Mouse (Mus musculus) splenic B cell, adult 2 months (primary cell): ENCODE measurements around the gene Epb41l2.
A peak's percentile ranks its signal among the peaks of the same experiment; 100 is the strongest.

Experiments used
- DNase-seq: peaks from one replicate; pipeline ENCODE4 v3.0.0-alpha.2; 2011; ENCODE audit warnings: low read depth, low spot score
- H3K27me3 ChIP-seq: 2 replicates; pipeline ENCODE4 v1.6.1; 2012; ENCODE audit warnings: mild to moderate bottlenecking, low read length, moderate library complexity, mixed read lengths; ENCODE audit not compliant: control insufficient read depth, poor library complexity, insufficient read depth, severe bottlenecking
- H3K36me3 ChIP-seq: 2 replicates; pipeline ENCODE4 v1.6.1; 2012; ENCODE audit warnings: mild to moderate bottlenecking, low read length, moderate library complexity, mixed read lengths; ENCODE audit not compliant: control insufficient read depth, poor library complexity, insufficient read depth, severe bottlenecking

Gene Epb41l2

DNA sequence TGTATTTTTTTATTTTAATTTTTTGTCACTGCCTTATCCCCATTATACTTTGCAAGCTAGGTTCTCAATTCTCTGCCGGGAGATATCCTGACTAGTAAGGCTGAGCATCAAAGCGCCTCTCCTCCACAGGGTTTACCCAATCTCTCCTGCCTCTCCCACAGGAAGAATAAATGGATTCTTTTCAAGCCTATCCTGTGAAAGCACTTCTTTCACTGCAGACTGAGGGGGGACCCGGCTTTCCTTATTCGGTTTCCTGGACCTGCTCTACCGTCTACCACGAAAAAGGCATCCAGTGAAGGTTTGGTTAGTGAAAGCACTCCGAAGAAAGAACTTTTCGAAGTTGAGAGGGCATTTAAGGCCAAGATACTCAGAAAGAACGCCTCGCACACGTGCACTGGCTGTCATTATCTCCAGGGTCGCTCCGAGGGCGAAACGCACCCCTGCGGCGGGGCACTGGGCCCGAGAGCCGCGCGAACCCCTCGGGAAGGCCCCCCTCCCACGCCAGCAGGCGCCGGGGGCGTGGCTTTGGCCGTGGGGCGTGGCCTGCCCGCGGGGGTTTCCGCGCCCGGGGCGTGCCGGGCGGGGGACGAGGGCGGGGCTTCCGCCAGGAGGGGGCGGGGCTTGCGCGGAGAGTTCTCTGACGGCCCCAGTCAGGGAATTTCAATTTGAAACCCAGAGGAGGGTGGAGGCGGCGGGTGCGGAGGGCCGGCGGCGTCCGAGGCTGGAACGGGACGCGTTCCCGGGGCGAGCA, at the start of gene Epb41l2:
Gene Epb41l2, plus strand, starts transcription at position 591 of the 751 bp plus-strand sequence.
- H3K36me3 ChIP-seq: no peaks in the 10 kb centered on the region
- DNase-seq: peak; percentile 92
- H3K27me3 ChIP-seq: no peaks in the 10 kb centered on the region

DNA sequence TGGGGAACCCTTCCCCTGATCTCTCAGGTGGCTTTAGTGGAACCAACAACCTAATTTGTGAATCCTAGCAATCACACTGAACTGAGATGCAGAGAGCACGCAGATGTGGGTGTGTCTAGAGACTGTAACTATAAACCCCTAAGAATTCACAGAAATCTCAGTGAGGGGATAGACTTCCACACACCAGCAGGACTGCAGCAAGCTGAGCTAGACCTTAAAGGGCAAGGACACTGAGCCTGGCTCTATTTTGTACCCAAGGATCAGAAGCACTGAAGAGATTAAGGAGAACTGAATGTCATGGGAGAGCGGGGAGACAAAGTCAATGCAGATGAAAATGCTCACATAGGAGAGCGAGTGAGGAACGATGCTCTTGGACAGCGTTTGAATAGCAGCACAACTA, 49.6 kb upstream of the Epb41l2 start:
- DNase-seq: no peak

DNA sequence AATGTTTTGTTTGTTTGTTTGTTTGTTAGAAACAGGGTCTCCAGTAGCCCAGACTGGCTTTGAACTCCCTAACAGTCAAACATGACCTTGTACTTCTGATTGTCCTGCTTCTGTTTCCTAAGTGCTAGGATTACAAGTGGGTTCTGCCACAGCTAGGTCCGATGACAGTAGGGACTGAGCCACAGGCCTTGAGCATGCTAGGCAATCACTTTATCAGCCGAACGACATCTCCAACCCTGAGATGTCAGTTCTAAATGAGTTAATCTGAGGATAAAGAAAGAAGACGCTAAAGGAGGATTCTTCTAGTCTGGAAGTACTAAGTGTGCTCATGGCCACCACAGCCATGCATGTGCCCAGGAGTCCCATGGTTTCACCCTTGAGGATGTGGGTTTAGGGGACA, 48.9 kb upstream of the Epb41l2 start:
- no peak for DNase-seq
- H3K27me3 ChIP-seq: no peaks in the 10 kb centered on the region
- H3K36me3 ChIP-seq: no peaks in the 10 kb centered on the region

More for the DNA sequence above, 49.6 kb upstream of the Epb41l2 start:
- no peaks in the 10 kb centered on the region for H3K36me3 ChIP-seq
- H3K27me3 ChIP-seq: no peaks in the 10 kb centered on the region

DNA sequence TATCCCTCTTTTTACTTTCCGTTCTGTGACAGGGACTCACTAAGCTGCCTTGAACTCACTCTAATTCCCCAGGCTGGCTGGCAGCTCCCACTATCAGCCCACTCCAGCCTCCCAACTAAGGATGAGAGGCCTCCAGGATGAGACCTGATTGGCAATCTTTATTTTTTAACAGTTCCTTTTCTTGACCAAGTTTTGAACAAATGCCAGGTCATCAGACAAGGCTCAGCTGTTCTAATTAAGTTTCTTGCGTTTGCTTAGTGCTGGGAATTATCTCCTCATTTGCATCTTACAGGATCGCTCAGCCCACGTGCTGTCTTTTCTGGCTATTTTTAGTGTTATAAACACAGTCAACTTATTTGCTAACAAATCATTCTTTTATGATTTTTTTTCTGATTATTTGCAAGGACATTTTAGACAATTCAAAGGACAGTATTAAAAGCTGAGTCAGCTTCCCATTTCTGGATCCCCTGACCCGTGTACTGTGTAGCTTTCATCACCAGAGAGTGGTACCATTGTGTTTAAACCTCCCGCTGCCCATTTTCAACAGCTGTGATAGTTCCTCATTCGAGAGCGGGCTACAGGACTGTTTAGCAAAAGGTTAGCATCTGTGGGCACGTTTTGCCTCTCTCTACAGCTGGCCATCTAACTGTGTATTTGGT, 47.9 kb upstream of the Epb41l2 start:
- Histone ChIP-seq H3K27me3 (no peaks in the 10 kb centered on the region), H3K36me3 (no peaks in the 10 kb centered on the region)
- DNase-seq: peak; percentile 48

DNA sequence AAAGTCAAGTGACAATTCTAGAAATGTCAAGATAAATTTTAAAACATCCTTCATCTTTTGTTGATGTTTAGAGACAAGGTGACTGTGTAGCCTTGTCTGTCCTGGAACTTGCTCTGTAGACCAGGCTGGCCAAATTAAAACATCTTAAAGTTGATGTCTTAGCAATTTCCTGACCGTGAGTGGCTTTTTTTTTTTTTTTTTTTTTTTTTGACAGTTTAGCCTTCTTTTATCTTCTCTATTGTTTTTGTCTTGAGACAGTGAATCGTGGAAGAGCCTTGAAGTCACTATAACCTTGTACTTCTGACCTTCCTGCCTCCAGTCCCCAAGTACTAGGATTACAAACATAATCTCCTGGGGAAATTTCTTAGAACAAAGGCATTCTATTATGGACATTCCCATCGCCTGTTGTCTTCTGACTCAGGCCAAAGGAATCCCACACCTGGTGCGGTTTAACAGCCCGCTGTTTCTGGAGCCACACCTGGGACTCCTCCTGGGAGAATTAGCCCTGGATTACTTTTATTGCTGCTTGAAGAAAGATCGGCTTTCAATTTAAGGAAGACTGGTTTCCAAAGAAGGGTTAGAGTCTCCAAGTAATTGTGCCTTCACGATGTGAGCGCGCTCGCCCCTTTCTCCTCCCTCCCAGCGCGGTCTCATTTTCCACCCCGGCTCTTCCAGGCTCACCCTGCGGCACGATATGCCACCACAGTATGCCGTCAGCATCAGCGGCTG, 45.6 kb upstream of the Epb41l2 start:
- no peaks in the 10 kb centered on the region for H3K27me3 ChIP-seq
- DNase-seq: no peak
- H3K36me3 ChIP-seq: no peaks in the 10 kb centered on the region

DNA sequence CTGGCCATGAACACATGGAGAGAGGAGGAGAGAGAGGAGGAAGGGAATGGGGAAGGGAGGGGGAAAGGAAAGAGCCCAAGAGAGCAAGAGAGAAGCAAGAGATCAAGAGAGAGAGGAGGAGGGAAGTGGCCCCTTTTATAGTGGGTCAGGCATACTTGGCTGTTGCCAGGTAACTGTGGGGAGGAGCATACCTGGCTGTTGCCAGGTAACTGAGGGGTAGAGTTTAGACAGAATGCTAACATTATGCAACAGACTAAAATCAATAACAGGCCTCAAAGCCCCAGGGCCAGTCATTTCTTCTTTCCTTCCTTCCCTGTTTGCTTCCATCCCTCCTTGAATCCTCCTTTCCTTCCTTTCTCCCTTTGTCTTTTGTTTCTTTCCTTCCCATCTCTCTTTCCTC, 41.9 kb upstream of the Epb41l2 start:
- no peak for DNase-seq
- H3K36me3 ChIP-seq: no peaks in the 10 kb centered on the region
- no peaks in the 10 kb centered on the region for H3K27me3 ChIP-seq

DNA sequence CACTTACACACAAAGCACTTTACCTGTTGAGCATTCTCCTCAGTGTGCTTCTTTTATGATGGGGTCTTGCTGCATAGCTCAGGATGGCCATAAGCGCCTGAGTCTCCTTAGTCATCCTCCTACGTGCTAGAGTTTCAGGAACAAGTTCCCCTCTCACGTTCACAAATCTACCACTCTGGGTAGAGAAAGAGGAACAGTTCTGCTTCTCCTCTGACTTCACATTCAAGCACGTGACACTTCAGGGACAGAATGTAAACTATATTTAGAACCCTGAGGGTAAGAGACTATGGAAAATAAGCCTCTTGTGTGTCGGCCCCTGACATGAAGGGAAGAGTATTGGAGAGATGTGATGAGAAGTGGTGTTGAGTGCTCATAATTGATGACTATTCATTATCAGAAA, 41.2 kb upstream of the Epb41l2 start:
- Histone ChIP-seq H3K27me3 (no peaks in the 10 kb centered on the region), H3K36me3 (no peaks in the 10 kb centered on the region)
- peak; percentile 66 for DNase-seq

DNA sequence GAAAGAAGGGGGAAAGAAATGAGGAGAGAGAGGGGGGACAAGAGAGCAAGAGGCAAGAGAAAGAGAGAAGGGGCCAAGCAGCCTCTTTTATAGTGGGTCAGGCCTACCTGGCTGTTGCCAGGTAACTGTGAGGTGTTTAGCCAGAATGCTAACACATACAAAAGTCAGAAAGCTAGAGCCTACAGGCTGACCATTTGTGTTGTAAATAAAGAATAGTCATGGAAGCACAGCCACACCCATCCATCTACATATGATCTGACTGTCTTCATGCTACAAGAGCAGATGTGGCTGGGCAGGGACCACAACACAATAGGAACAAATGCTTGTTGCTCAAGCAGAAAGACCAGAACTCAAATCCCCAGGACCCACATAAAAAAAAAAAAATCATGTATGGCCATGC, 40.1 kb upstream of the Epb41l2 start:
- no peak for DNase-seq
- Histone ChIP-seq H3K36me3 (no peaks in the 10 kb centered on the region), H3K27me3 (no peaks in the 10 kb centered on the region)

DNA sequence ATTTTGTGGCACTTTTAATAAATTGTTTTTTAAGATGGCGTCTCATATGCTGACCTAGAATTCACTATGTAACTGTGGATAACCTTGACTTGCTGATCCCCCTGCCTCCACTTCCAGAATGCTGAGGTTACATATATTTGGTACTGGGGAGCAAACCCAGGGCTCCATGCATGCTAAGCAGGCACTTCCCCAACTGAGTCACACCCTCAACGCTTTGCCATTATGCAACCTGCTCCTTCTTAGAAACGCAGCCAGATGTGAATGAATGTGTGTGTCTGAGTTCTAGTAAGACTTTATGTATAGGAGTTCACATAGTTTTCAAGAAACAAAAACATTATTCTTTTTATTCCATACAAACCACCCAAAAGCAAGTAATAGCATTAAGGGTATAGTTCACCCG, 38.4 kb upstream of the Epb41l2 start:
- DNase-seq: no peak
- Histone ChIP-seq H3K27me3 (no peaks in the 10 kb centered on the region), H3K36me3 (no peaks in the 10 kb centered on the region)

DNA sequence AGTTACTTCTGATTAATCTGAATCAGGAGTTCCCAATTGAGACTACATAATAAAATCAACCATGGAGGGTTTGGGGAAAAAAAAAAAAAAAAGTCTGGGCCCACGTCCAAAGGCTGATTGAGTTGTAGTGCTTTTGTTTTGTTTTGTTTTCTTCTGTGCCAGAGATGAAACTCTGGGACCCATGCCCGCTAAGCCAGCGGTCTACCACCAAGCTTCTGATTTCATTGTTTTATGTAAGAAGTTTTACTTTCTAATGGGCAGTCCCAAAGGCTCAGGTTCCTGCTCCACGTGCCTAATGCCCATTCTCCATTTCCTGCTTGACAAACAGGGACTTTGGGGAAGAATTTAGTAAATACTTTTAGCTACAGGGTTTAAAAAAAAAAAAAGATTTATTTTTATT, 33.9 kb upstream of the Epb41l2 start:
- H3K27me3 ChIP-seq: no peaks in the 10 kb centered on the region
- no peaks in the 10 kb centered on the region for H3K36me3 ChIP-seq
- no peak for DNase-seq

DNA sequence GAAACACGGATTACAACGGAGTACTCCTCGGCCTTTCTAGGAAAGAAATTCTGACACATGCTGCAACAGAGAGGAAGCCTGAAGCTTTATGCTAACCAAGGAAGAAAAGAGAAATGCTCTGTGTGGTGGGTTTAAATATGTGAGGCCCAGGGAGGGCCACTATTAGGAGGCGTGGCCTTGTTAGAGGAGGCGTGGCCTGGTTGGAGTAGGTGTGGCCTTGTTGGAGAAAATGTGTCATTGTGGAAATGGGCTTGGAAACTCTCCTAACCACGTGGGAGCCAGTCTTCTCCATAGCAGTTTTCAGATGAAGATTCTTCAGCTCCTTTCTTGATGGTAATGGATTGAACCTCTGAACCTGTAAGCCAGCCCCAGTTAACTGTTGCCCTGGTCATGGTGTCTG, 32.1 kb upstream of the Epb41l2 start:
- Histone ChIP-seq H3K36me3 (no peaks in the 10 kb centered on the region), H3K27me3 (no peaks in the 10 kb centered on the region)
- DNase-seq: no peak

DNA sequence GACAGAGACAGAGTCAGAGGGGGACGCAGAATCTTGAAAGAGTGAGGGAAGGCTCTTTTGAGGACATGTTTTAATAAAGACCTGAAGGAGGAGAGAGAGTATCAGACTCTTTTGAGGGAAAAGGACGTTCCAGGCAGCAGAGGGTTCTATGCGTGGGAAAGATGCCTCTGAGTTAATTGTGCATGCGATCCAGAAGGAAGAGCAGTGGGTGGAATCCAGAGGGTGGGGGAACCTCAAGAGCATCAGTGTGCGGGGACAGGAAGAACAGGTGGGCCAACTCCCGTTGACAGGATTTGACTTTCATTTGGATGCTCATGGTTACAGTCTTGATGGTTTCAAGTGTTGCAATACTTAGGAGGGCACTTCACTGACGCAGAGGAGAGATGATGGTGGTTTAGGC, 29.5 kb upstream of the Epb41l2 start:
- no peak for DNase-seq
- Histone ChIP-seq H3K27me3 (no peaks in the 10 kb centered on the region), H3K36me3 (no peaks in the 10 kb centered on the region)

DNA sequence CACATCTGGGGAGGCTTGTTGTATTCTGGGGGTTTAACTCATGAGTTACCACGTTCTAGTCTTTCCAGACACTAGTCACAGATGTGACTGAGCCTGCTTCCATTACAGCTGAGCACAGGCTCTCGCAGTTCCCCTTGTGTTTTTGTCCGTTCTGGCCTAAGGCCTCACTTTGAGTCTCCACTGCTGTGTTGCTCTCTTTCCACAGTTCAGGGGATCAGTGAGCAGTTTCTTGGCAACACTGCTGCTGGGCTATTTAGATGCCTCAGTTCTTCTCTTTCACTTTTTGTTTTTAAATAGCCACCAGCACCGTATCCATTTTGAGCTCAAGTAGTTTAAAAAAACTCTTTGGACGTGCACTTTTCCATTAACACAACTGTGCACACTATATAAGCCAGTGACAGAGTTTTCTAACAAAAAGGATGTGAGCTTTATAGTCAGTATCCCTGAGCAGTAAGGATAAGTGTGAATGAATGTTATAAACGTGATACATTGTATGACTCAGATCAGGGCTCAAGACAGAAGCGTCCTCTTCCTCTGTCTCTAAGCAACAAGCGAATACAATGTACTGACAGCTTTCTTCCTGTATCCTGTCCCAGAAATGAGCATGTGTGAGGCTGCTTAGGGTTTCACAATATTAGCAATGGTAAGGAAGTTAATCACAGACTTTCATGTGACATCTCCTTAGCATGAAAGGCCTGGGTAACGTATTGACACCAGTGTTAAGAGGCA, 28.1 kb upstream of the Epb41l2 start:
- DNase-seq: peak; percentile 55
- H3K36me3 ChIP-seq: no peaks in the 10 kb centered on the region
- H3K27me3 ChIP-seq: no peaks in the 10 kb centered on the region

DNA sequence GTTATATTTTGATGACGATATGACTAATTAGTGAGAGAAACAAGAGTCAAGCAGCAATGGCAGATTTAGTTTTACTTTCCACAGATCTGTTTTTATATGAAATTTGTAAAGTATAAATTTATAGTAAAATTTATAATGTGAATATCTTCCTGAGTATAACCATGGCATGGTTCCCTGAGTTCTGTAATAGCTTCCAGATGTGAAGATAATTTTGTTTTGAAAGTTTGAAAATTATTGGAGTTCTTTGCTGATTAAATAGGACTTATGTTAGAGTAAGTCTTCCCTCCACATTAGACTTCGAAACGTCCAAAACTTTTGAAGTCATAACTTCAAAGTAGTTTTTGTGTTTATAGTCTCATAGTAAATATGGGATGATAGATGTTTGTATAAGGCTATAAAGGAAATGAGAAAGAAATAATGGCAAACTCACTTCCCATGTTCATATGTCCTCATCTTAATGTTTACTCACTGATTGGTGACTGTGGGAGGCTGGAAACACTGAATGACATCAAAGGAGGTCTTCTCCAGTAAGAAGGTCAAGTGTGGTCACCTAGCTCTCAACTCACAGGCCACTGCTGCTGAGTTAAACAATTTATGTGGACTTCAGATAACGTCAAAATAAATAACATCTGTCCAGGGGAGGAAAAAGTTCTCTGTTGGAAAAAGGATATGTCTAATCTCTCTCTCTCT, 26.1 kb upstream of the Epb41l2 start:
- Histone ChIP-seq H3K36me3 (no peaks in the 10 kb centered on the region), H3K27me3 (no peaks in the 10 kb centered on the region)
- no peak for DNase-seq
